Mouse (Mus musculus): ENCODE data around the gene Ccdc114. TPM values are rescaled to one million over a fixed set of nuclear protein-coding genes. Genes with fewer than 3 reads are reported as not detected.

Gene Ccdc114
- total RNA-seq, 2 experiments from 2014 or later = 0.98 to 1.1 TPM

- intact Hi-C loops (cut with DNase I) = no loop called here
- no peak for DNase-seq
Observed at GRCm38 (mm10) chr7:45971831-45972723, 48.2 kb downstream of the Ccdc114 start.

DNA sequence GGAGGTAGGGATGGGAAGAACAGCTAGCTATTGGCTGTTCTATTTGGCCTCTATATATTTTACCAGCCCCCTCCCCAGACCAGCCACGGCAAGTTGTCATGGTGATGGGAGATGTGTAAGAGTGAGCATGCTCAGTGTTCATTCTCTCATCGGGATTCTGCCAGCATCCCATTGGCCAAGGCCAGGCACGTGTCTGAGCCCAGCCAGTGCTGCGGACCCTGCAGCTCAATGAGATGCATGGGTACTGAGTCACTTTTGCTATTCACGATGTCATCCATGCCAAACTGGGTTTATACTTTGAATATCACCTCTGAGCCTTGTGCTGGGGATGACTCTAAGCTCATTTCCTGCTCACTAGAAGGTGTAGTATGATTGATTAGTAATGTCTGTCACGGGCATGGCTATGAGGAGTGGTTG is 49.4 kb downstream of the Ccdc114 start:
- intact Hi-C loops (cut with DNase I) = no loop called here
- DNase-seq = no peak

DNA sequence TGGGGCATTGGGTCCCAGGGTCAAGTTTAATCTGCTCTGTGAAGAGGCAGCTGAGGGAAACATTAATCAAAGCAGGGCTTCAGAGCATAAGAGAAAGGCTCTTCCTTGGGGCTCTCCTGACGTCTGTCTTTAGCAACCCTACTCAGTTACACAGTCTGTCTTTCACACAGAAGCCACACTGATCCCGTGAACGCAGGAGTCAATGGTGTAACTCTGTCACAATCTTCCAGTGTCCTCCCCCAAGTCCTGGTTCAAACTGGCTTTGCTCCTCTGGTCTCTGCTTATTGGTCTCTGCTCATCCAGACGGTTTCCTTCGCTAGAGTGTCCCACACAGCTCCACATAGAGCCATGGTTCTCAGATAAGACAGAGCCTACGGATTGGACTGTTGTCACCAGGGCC is 50.2 kb downstream of the Ccdc114 start:
- DNase-seq = no peak

GRCm38 (mm10) chr7:45974512-45974911 is 50.6 kb downstream of the Ccdc114 start:
- no peak for DNase-seq

More for the DNA sequence above, 50.2 kb downstream of the Ccdc114 start:
- intact Hi-C loops (cut with DNase I) = no loop called here

GRCm38 (mm10) chr7:45981612-45982011 is 57.7 kb downstream of the Ccdc114 start:
- DNase-seq = no peak
- intact Hi-C loops (cut with DNase I) = no loop called here

More at GRCm38 (mm10) chr7:45974512-45974911, 50.6 kb downstream of the Ccdc114 start:
- intact Hi-C loops (cut with DNase I) = no loop called here

GRCm38 (mm10) chr7:45986893-45987292 is 63.0 kb downstream of the Ccdc114 start:
- intact Hi-C loops (cut with DNase I) = no loop called here
- DNase-seq = no peak

DNA sequence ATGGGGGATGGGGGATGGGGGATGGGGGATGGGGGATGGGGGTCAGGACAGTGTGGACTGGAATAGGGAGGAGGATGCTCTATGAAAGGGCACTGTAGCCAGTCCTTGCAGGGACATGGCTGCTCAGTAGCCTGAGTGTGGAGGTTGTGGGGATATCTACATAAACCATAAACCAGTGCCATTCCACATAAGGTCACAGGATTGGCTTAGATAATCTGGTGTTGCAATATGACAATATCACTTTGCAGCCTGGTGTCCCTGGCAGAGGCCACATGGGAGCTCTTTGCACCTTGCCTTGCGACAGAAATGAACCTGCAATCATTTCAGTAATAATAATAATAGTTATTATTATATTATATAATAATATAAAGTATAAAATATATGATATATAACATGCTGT is 64.5 kb downstream of the Ccdc114 start:
- intact Hi-C loops (cut with DNase I) = no loop called here
- no peak for DNase-seq

GRCm38 (mm10) chr7:45992470-45992869 is 68.6 kb downstream of the Ccdc114 start:
- no peak for DNase-seq
- intact Hi-C loops (cut with DNase I) = no loop called here

Other genes starting within 250 kb of the Ccdc114 start
- under 1 TPM in 1 of 2 experiments, not detected in 1; 0.22 TPM for gene Ntn5, start 240.1 kb upstream of the Ccdc114 start, total RNA-seq (2021)
- under 1 TPM in 1 of 2 experiments, not detected in 1; 0.22 TPM for gene Sec1, start 229.7 kb upstream of the Ccdc114 start, total RNA-seq (2021)
- gene Car11, start 224.2 kb upstream of the Ccdc114 start, total RNA-seq (2021) = 1 to 10 TPM; 6.2 to 6.7 TPM
- 100 to 1,000 TPM in 1 of 2 experiments, 10 to 100 TPM in 1; 44.4 to 158 TPM for gene Dbp, start 219.0 kb upstream of the Ccdc114 start, total RNA-seq (2021)
- gene Rpl18, start 208.6 kb upstream of the Ccdc114 start, total RNA-seq (2021) = 100 to 1,000 TPM; 550 to 591 TPM
- gene Sphk2, start 206.1 kb upstream of the Ccdc114 start, total RNA-seq (2021) = 10 to 100 TPM; 16.2 to 18.7 TPM
- under 1 TPM; 0.17 to 0.30 TPM for gene Fam83e, start 202.9 kb upstream of the Ccdc114 start, total RNA-seq (2021)
- gene Spaca4, start 198.3 kb upstream of the Ccdc114 start, total RNA-seq (2021) = not detected
- gene Lmtk3, start 140.3 kb upstream of the Ccdc114 start, total RNA-seq (2021) = under 1 TPM; 0.14 TPM
- not detected for gene Sult2b1, start 139.4 kb upstream of the Ccdc114 start, total RNA-seq (2021)
- 10 to 100 TPM; 67.2 to 73.0 TPM for gene Cyth2, start 109.5 kb upstream of the Ccdc114 start, total RNA-seq (2021)
- gene Kcnj14, start 99.3 kb upstream of the Ccdc114 start, total RNA-seq (2021) = under 1 TPM; 0.67 to 0.98 TPM
- gene Grwd1, start 93.1 kb upstream of the Ccdc114 start, total RNA-seq (2021) = 10 to 100 TPM; 11.5 to 11.6 TPM
- 100 to 1,000 TPM; 118 TPM for gene Kdelr1, start 51.3 kb upstream of the Ccdc114 start, total RNA-seq (2021)
- gene Grin2d, start 45.7 kb upstream of the Ccdc114 start, total RNA-seq (2021) = under 1 TPM; 0.38 to 0.44 TPM
- not detected for gene Syngr4, start 27.4 kb upstream of the Ccdc114 start, total RNA-seq (2021)
- 100 to 1,000 TPM; 115 to 120 TPM for gene Tmem143, start 27.1 kb upstream of the Ccdc114 start, total RNA-seq (2021)
- 10 to 100 TPM; 20.8 to 26.8 TPM for gene Emp3, start 2.7 kb upstream of the Ccdc114 start, total RNA-seq (2021)
- not detected for gene Abcc6, start 106.2 kb downstream of the Ccdc114 start, total RNA-seq (2021)
- 10 to 100 TPM; 83.4 to 86.4 TPM for gene Nomo1, start 109.6 kb downstream of the Ccdc114 start, total RNA-seq (2021)
- 10 to 100 TPM; 98.3 to 99.6 TPM for gene Kcnj11, start 176.7 kb downstream of the Ccdc114 start, total RNA-seq (2021)

Measured in heart, postnatal 36 days (tissue).